Mouse (Mus musculus): Measurements from ENCODE around the gene Ubash3a. TPM values are rescaled to one million over a fixed set of nuclear protein-coding genes. Genes with fewer than 3 reads are reported as not detected.

Ubash3a gene
- total and polyA plus RNA-seq, 3 experiments = 0.33 TPM; not detected in 2

DNA sequence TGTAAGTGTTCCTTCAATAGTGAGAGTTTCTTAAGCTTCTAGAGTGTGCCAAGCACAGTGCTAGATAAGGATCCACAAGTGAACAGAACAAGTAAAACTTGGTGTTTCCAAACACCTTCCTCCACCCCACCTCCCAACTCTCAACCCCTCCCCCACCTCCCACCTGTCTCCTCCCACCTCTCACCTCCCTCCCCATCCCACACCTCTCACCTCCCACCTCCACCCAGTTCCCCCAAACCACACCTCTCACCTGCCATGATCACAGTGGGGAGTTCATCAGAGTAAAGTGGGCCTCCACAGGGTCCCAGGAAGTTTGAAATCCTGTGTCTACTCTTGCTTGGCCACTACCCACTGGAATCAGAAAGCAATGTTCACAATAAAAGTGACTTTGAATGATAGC, 82.6 kb downstream of the Ubash3a start:
- H3K4me3 ChIP-seq (ENCODE audit: low read depth, low read length) = no peak overlapping the region
- ATAC-seq (ENCODE audit: extremely low read depth, insufficient number of reproducible peaks, low FRiP score, poor library complexity, severe bottlenecking) (no peak), DNase-seq (ENCODE audit: low spot score) (no peak)
- peaks cover 47% of the 10 kb centered on the region for H3K9me3 ChIP-seq (replicated peaks)
- H3K27me3 ChIP-seq (ENCODE audit: insufficient read depth, low read length) = no peaks in the 10 kb centered on the region
- no peaks in the 10 kb centered on the region for H3K4me1 ChIP-seq (ENCODE audit: insufficient read depth, low read depth, low read length)
- H3K36me3 ChIP-seq (replicated peaks) = no peaks in the 10 kb centered on the region
- TF ChIP-seq TAL1 (conservative IDR thresholded peaks at IDR 0.05; ENCODE audit: low read depth, low read length) = no peak
- no peak for TF ChIP-seq POLR2AphosphoS5 (IDR thresholded peaks at IDR 0.05; ENCODE audit: insufficient replicate concordance, low read depth, low read length)
- no peak for TF ChIP-seq GATA2 (IDR thresholded peaks at IDR 0.05; ENCODE audit: borderline replicate concordance, low read depth, low read length)
- TF ChIP-seq GATA1 (IDR thresholded peaks at IDR 0.05; ENCODE audit: borderline replicate concordance, low read length) = no peak
- TF ChIP-seq CTCF (IDR thresholded peaks at IDR 0.05; ENCODE audit: low read depth, low read length) = no peak

DNA sequence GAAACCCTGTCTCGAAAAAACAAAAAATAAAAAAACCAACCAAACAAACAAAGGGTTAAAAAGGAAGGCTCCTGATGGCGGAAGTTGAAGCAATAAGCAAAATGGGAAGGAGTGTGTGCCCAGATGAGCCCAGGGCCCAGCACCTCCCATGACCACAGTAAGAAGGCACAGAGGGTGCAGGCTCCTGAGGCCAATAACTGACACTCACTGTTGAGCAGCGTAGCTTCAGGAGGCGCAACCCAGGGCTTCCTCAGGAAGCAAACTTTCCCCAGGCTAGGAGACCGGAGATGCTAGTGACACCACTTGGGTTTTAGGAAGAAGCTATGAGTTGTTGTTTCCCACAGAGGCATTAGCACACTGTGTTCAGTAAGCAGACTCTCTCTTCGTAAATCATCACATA, 83.2 kb downstream of the Ubash3a start:
- no peak for ATAC-seq (ENCODE audit: extremely low read depth, insufficient number of reproducible peaks, low FRiP score, poor library complexity, severe bottlenecking)
- DNase-seq (ENCODE audit: low spot score) = no peak
- Histone ChIP-seq H3K4me1 (ENCODE audit: insufficient read depth, low read depth, low read length) (no peaks in the 10 kb centered on the region), H3K4me3 (ENCODE audit: low read depth, low read length) (no peak overlapping the region), H3K27me3 (ENCODE audit: insufficient read depth, low read length) (no peaks in the 10 kb centered on the region), H3K36me3 (replicated peaks) (no peaks in the 10 kb centered on the region), H3K9me3 (replicated peaks) (peaks cover 51% of the 10 kb centered on the region)
- TF ChIP-seq POLR2AphosphoS5 (IDR thresholded peaks at IDR 0.05; ENCODE audit: insufficient replicate concordance, low read depth, low read length) (no peak), CTCF (IDR thresholded peaks at IDR 0.05; ENCODE audit: low read depth, low read length) (no peak), TAL1 (conservative IDR thresholded peaks at IDR 0.05; ENCODE audit: low read depth, low read length) (no peak), GATA1 (IDR thresholded peaks at IDR 0.05; ENCODE audit: borderline replicate concordance, low read length) (no peak), GATA2 (IDR thresholded peaks at IDR 0.05; ENCODE audit: borderline replicate concordance, low read depth, low read length) (no peak)

DNA sequence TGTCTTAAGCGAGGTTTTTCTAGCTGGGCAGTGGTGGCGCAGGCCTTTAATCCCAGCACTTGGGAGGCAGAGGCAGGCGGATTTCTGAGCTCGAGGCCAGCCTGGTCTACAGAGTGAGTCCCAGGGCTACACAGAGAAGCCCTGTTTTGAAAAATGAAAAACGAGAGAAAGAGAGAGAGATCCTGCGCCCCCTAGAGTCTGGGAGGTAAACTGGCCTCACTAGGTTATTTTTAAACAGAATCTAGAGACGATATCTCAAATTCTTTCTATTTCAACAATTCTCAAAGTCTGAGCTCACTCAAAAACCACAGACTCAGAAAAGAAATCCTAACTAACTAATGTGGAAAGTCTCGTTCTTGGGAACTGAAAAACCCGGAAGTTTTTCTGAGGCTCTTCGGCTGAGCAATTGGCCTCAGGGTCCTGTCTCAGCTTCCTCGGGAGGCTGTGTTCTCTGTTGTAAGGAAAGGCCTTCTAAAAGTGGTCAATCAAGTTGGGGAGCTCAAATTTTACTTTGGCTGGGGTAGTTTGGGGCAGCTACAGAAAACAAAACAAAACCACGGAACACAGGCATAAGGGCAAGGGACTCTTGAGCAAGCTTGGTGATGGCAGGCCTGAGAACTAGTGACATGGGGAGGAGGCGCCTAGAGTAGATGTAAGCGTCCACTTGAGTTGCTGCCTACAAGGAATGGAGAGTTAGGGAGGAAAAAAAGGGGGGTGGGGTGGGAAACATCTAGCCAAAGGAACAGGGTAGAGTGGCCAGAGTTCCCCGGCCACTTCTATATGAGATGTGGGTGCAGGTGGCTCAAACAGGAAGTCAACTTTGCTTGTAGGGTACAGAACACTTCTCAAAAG, 86.9 kb downstream of the Ubash3a start:
- Histone ChIP-seq H3K4me1 (ENCODE audit: insufficient read depth, low read depth, low read length) (no peaks in the 10 kb centered on the region), H3K4me3 (ENCODE audit: low read depth, low read length) (no peak overlapping the region), H3K9me3 (replicated peaks) (peaks cover 53% of the 10 kb centered on the region), H3K27me3 (ENCODE audit: insufficient read depth, low read length) (no peaks in the 10 kb centered on the region), H3K36me3 (replicated peaks) (no peaks in the 10 kb centered on the region)
- DNase-seq (ENCODE audit: low spot score) (no peak), ATAC-seq (ENCODE audit: extremely low read depth, insufficient number of reproducible peaks, low FRiP score, poor library complexity, severe bottlenecking) (no peak)
- TF ChIP-seq POLR2AphosphoS5 (IDR thresholded peaks at IDR 0.05; ENCODE audit: insufficient replicate concordance, low read depth, low read length) (no peak), TAL1 (conservative IDR thresholded peaks at IDR 0.05; ENCODE audit: low read depth, low read length) (no peak), GATA2 (IDR thresholded peaks at IDR 0.05; ENCODE audit: borderline replicate concordance, low read depth, low read length) (no peak), CTCF (IDR thresholded peaks at IDR 0.05; ENCODE audit: low read depth, low read length) (no peak), GATA1 (IDR thresholded peaks at IDR 0.05; ENCODE audit: borderline replicate concordance, low read length) (no peak)

GRCm38 (mm10) chr17:31295215-31295891, 87.7 kb downstream of the Ubash3a start:
- ATAC-seq (ENCODE audit: extremely low read depth, insufficient number of reproducible peaks, low FRiP score, poor library complexity, severe bottlenecking) = no peak
- no peaks in the 10 kb centered on the region for H3K4me1 ChIP-seq (ENCODE audit: insufficient read depth, low read depth, low read length)
- H3K36me3 ChIP-seq (replicated peaks) = no peaks in the 10 kb centered on the region
- no peak overlapping the region for H3K4me3 ChIP-seq (ENCODE audit: low read depth, low read length)
- H3K27me3 ChIP-seq (ENCODE audit: insufficient read depth, low read length) = no peaks in the 10 kb centered on the region
- H3K9me3 ChIP-seq (replicated peaks) = peaks cover 55% of the 10 kb centered on the region
- DNase-seq (ENCODE audit: low spot score) = no peak
- TF ChIP-seq TAL1 (conservative IDR thresholded peaks at IDR 0.05; ENCODE audit: low read depth, low read length) = no peak
- no peak for TF ChIP-seq GATA1 (IDR thresholded peaks at IDR 0.05; ENCODE audit: borderline replicate concordance, low read length)
- no peak for TF ChIP-seq CTCF (IDR thresholded peaks at IDR 0.05; ENCODE audit: low read depth, low read length)
- no peak for TF ChIP-seq GATA2 (IDR thresholded peaks at IDR 0.05; ENCODE audit: borderline replicate concordance, low read depth, low read length)
- TF ChIP-seq POLR2AphosphoS5 (IDR thresholded peaks at IDR 0.05; ENCODE audit: insufficient replicate concordance, low read depth, low read length) = no peak

- TF ChIP-seq GATA2 (IDR thresholded peaks at IDR 0.05; ENCODE audit: borderline replicate concordance, low read depth, low read length) = no peak
- no peak for TF ChIP-seq GATA1 (IDR thresholded peaks at IDR 0.05; ENCODE audit: borderline replicate concordance, low read length)
- TF ChIP-seq POLR2AphosphoS5 (IDR thresholded peaks at IDR 0.05; ENCODE audit: insufficient replicate concordance, low read depth, low read length) = no peak
- no peak for TF ChIP-seq CTCF (IDR thresholded peaks at IDR 0.05; ENCODE audit: low read depth, low read length)
- no peak for TF ChIP-seq TAL1 (conservative IDR thresholded peaks at IDR 0.05; ENCODE audit: low read depth, low read length)
- Histone ChIP-seq H3K9me3 (replicated peaks) (peaks cover 59% of the 10 kb centered on the region), H3K4me1 (ENCODE audit: insufficient read depth, low read depth, low read length) (no peaks in the 10 kb centered on the region), H3K27me3 (ENCODE audit: insufficient read depth, low read length) (no peaks in the 10 kb centered on the region), H3K36me3 (replicated peaks) (no peaks in the 10 kb centered on the region), H3K4me3 (ENCODE audit: low read depth, low read length) (no peak overlapping the region; the same call in 1 of the 2 replicates)
- DNase-seq (ENCODE audit: low spot score) = no peak
- no peak for ATAC-seq (ENCODE audit: extremely low read depth, insufficient number of reproducible peaks, low FRiP score, poor library complexity, severe bottlenecking)
Measured at GRCm38 (mm10) chr17:31295892-31296781, 88.5 kb downstream of the Ubash3a start.

Other genes starting within 250 kb of the Ubash3a start
- gene Abcg1, start 150.2 kb upstream of the Ubash3a start, total RNA-seq (2014; fragmentation: Nextera tagmentation) = not detected in 2 replicates
- 0.05 and 0.06 TPM in 2 replicates for gene Abcg1, start 150.2 kb upstream of the Ubash3a start, total RNA-seq (2017)
- gene Abcg1, start 150.2 kb upstream of the Ubash3a start, polyA plus RNA-seq (2012) = not detected in 2 replicates
- gene Tff3, start 78.2 kb upstream of the Ubash3a start, total RNA-seq (2014; fragmentation: Nextera tagmentation) = not detected in 2 replicates
- not detected in 2 replicates for gene Tff3, start 78.2 kb upstream of the Ubash3a start, total RNA-seq (2017)
- not detected in 2 replicates for gene Tff3, start 78.2 kb upstream of the Ubash3a start, polyA plus RNA-seq (2012)
- not detected in 2 replicates for gene Tff2, start 63.6 kb upstream of the Ubash3a start, total RNA-seq (2014; fragmentation: Nextera tagmentation)
- not detected in 2 replicates for gene Tff2, start 63.6 kb upstream of the Ubash3a start, total RNA-seq (2017)
- gene Tff2, start 63.6 kb upstream of the Ubash3a start, polyA plus RNA-seq (2012) = not detected in 2 replicates
- not detected in 2 replicates for gene Tff1, start 42.6 kb upstream of the Ubash3a start, total RNA-seq (2014; fragmentation: Nextera tagmentation)
- not detected in 2 replicates for gene Tff1, start 42.6 kb upstream of the Ubash3a start, total RNA-seq (2017)
- not detected in 2 replicates for gene Tff1, start 42.6 kb upstream of the Ubash3a start, polyA plus RNA-seq (2012)
- not detected in 2 replicates for gene Tmprss3, start 8.9 kb upstream of the Ubash3a start, total RNA-seq (2014; fragmentation: Nextera tagmentation)
- gene Tmprss3, start 8.9 kb upstream of the Ubash3a start, total RNA-seq (2017) = not detected in 2 replicates
- gene Tmprss3, start 8.9 kb upstream of the Ubash3a start, polyA plus RNA-seq (2012) = not detected in 2 replicates
- gene Rsph1, start 69.5 kb downstream of the Ubash3a start, total RNA-seq (2014; fragmentation: Nextera tagmentation) = not detected in 2 replicates
- not detected in 2 replicates for gene Rsph1, start 69.5 kb downstream of the Ubash3a start, total RNA-seq (2017)
- gene Rsph1, start 69.5 kb downstream of the Ubash3a start, polyA plus RNA-seq (2012) = not detected in 2 replicates
- not detected in 2 replicates for gene Slc37a1, start 78.9 kb downstream of the Ubash3a start, total RNA-seq (2014; fragmentation: Nextera tagmentation)
- 0.12 and 0.38 TPM in 2 replicates for gene Slc37a1, start 78.9 kb downstream of the Ubash3a start, total RNA-seq (2017)
- not detected in 2 replicates for gene Slc37a1, start 78.9 kb downstream of the Ubash3a start, polyA plus RNA-seq (2012)
- gene Pde9a, start 178.3 kb downstream of the Ubash3a start, total RNA-seq (2014; fragmentation: Nextera tagmentation) = not detected in 2 replicates
- 0.16 TPM in 1 of 2 replicates, not detected in the other for gene Pde9a, start 178.3 kb downstream of the Ubash3a start, total RNA-seq (2017)
- not detected in 2 replicates for gene Pde9a, start 178.3 kb downstream of the Ubash3a start, polyA plus RNA-seq (2012)